Mouse (Mus musculus) adrenal gland, adult 2 months (tissue): ENCODE measurements around the gene D630023F18Rik. TPM values are rescaled to one million over a fixed set of nuclear protein-coding genes. Genes with fewer than 3 reads are reported as not detected.

ENCODE experiments used
- DNase-seq: peaks from one replicate; pipeline ENCODE4 v3.0.0; 2021
- polyA plus RNA-seq: library from polyadenylated mRNA; depleted of rRNA; stranded (reverse); fragments of >200 nt; gene quantifications from 2 replicates; pipeline ENCODE4 v1.2.3, GENCODE M21; 2012; rRNA removed
- total RNA-seq, 2 experiments: library from RNA; stranded (reverse); gene quantifications; 2 replicates each; pipeline ENCODE4 v1.2.3; 2021

The D630023F18Rik gene
- total and polyA plus RNA-seq, 3 experiments, result not detected

- DNase-seq, result peak; percentile 76
Measured at GRCm38 (mm10) chr1:65112031-65112806, 10.8 kb downstream of the D630023F18Rik start.

GRCm38 (mm10) chr1:65109756-65110435, 13.1 kb downstream of the D630023F18Rik start:
- DNase-seq, result no peak

- no peak for DNase-seq
Measured at GRCm38 (mm10) chr1:65109196-65109595, 13.8 kb downstream of the D630023F18Rik start.

- DNase-seq, result no peak
Measured at GRCm38 (mm10) chr1:65107654-65108279, 15.2 kb downstream of the D630023F18Rik start.

- DNase-seq, result no peak
Measured at GRCm38 (mm10) chr1:65103273-65103672, 19.7 kb downstream of the D630023F18Rik start, which contains the start of gene Cryga. Gene Cryga (minus strand): TSS chr1:65103373.

GRCm38 (mm10) chr1:65096953-65097352, 26.1 kb downstream of the D630023F18Rik start:
- no peak for DNase-seq

GRCm38 (mm10) chr1:65091566-65091965, 31.4 kb downstream of the D630023F18Rik start:
- DNase-seq, result no peak

GRCm38 (mm10) chr1:65090370-65090769, 32.6 kb downstream of the D630023F18Rik start:
- peak; percentile 86 for DNase-seq

- peak; percentile 10 for DNase-seq
Measured at GRCm38 (mm10) chr1:65088567-65089356, 34.3 kb downstream of the D630023F18Rik start.

- no peak for DNase-seq
Measured at GRCm38 (mm10) chr1:65082188-65082587, 40.8 kb downstream of the D630023F18Rik start, which contains the start of gene Crygb. Gene Crygb (minus strand): TSS chr1:65082288.

- no peak for DNase-seq
Measured at GRCm38 (mm10) chr1:65075607-65076006, 47.4 kb downstream of the D630023F18Rik start.

- DNase-seq, result no peak
Measured at GRCm38 (mm10) chr1:65073589-65073988, 49.4 kb downstream of the D630023F18Rik start, which contains the start of gene Crygc. Gene Crygc (minus strand): TSS chr1:65073689.

GRCm38 (mm10) chr1:65067842-65068241, 55.2 kb downstream of the D630023F18Rik start:
- no peak for DNase-seq

- DNase-seq, result no peak
Measured at GRCm38 (mm10) chr1:65064201-65064600, 58.8 kb downstream of the D630023F18Rik start.

- DNase-seq, result no peak
Measured at GRCm38 (mm10) chr1:65063352-65063751, 59.7 kb downstream of the D630023F18Rik start, which contains the start of gene Crygd. Gene Crygd (minus strand): TSS chr1:65063452.

Other genes starting within 250 kb of the D630023F18Rik start
- gene Plekhm3, start 166.4 kb downstream of the D630023F18Rik start, total RNA-seq, result 10 to 100 TPM; 12.7 to 21.4 TPM
- 3.8 and 3.9 TPM in 2 replicates for gene Plekhm3, start 166.4 kb downstream of the D630023F18Rik start, polyA plus RNA-seq
- 100 to 1,000 TPM; 844 to 986 TPM for gene Akr1cl, start 90.5 kb downstream of the D630023F18Rik start, total RNA-seq
- gene Akr1cl, start 90.5 kb downstream of the D630023F18Rik start, polyA plus RNA-seq, result 169 and 242 TPM in 2 replicates
- gene Cryge, start 72.1 kb downstream of the D630023F18Rik start, total RNA-seq, result not detected
- gene Cryge, start 72.1 kb downstream of the D630023F18Rik start, polyA plus RNA-seq, result 0.65 TPM in 1 of 2 replicates, not detected in the other
- not detected for gene Crygd, start 59.8 kb downstream of the D630023F18Rik start, total RNA-seq
- 1.3 TPM in 1 of 2 replicates, not detected in the other for gene Crygd, start 59.8 kb downstream of the D630023F18Rik start, polyA plus RNA-seq
- not detected for gene Crygc, start 49.5 kb downstream of the D630023F18Rik start, total RNA-seq
- not detected in 2 replicates for gene Crygc, start 49.5 kb downstream of the D630023F18Rik start, polyA plus RNA-seq
- not detected for gene Crygb, start 40.9 kb downstream of the D630023F18Rik start, total RNA-seq
- not detected in 2 replicates for gene Crygb, start 40.9 kb downstream of the D630023F18Rik start, polyA plus RNA-seq
- not detected for gene Cryga, start 19.8 kb downstream of the D630023F18Rik start, total RNA-seq
- not detected in 2 replicates for gene Cryga, start 19.8 kb downstream of the D630023F18Rik start, polyA plus RNA-seq
- gene Gm28845, start 3.7 kb downstream of the D630023F18Rik start, total RNA-seq, result not detected
- not detected in 2 replicates for gene Gm28845, start 3.7 kb downstream of the D630023F18Rik start, polyA plus RNA-seq
- gene Idh1, start 63.3 kb upstream of the D630023F18Rik start, total RNA-seq, result 100 to 1,000 TPM; 567 to 693 TPM
- 50.2 and 59.9 TPM in 2 replicates for gene Idh1, start 63.3 kb upstream of the D630023F18Rik start, polyA plus RNA-seq
- 10 to 100 TPM; 29.1 to 38.3 TPM for gene Pikfyve, start 63.5 kb upstream of the D630023F18Rik start, total RNA-seq
- 5.7 and 8.0 TPM in 2 replicates for gene Pikfyve, start 63.5 kb upstream of the D630023F18Rik start, polyA plus RNA-seq
- not detected for gene Pth2r, start 158.8 kb upstream of the D630023F18Rik start, total RNA-seq
- gene Pth2r, start 158.8 kb upstream of the D630023F18Rik start, polyA plus RNA-seq, result not detected in 2 replicates